Mouse (Mus musculus) thymus, adult 2 months (tissue): ENCODE measurements around the gene Ppp1r15a.

ENCODE experiments used
- CTCF ChIP-seq: fragments of 200-500 bp; IDR thresholded peaks from 2 replicates; pipeline ENCODE4 v1.5.1; 2012; ENCODE audit warnings: mild to moderate bottlenecking, control low read depth, low read length, moderate library complexity, borderline replicate concordance; ENCODE audit not compliant: control insufficient read depth, poor library complexity, insufficient read depth; ENCODE audit errors: extremely low read depth
- POLR2A ChIP-seq: fragments of 200-500 bp; IDR thresholded peaks from 2 replicates; pipeline ENCODE4 v1.6.1; 2012; ENCODE audit warnings: mild to moderate bottlenecking, low read length, control low read depth, moderate library complexity; ENCODE audit not compliant: control insufficient read depth, poor library complexity, insufficient read depth; ENCODE audit errors: extremely low read depth

DNA sequence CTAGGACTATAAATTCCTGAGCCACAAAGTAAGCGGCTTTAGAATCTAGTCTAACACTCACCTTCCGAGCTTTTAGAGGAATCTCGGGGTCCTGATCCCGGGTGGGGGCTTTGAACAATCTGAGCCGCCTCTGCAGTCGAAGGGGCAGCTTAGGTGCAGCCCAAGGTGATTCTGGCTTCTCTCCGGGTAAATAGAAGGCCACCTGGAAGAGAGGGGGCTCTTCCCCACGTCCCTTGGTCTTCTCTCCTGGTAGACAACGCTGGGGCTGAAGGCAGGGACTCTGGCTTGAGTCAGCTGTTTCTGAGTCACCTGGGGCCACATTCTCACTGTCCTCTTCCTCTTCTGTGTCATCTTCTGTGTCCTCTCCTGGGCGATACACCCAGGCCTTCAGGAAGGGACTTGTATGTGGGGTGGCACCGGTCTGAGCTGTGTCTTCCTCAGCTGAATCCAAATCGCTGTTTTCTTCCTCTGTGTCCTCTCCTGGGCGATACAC lies 2.3 kb downstream of the Ppp1r15a start:
- no peak for TF ChIP-seq CTCF
- no peak for TF ChIP-seq POLR2A
